Mouse (Mus musculus): ENCODE measurements around the gene Trappc4. TPM values are rescaled to one million over a fixed set of nuclear protein-coding genes. Genes with fewer than 3 reads are reported as not detected.

Gene Trappc4
- total and polyA plus RNA-seq, 3 experiments: 129 to 140 TPM; not detected in 1

- TF ChIP-seq ZNF384 (IDR thresholded peaks at IDR 0.05; ENCODE audit: low read depth, low read length): no peak
Measured at GRCm38 (mm10) chr9:44389273-44389672, 18.1 kb downstream of the Trappc4 start (continued).

DNA sequence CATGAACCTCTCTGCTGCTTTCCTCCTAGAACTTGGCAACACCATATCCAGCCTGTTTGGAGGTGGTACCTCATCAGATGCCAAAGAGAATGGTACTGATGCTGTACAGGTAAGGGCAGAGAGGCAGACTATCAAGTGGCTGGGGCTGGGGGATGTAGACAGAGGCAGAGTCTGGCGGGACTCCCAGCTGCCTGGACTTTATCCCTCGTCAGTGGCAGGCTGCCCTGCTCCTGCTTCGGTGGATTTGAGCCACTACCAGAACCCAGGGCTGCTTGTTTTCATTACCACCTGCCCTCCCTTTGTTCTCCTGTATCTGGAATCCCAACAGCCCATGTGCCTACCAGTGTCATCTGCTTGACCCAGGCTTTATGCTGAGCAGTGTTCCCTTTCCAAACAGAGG is 20.2 kb downstream of the Trappc4 start:
- TF ChIP-seq EP300 (IDR thresholded peaks at IDR 0.05; ENCODE audit: low read depth in 1 of 2, low read length in 2 of 2): no peak
- TF ChIP-seq JUND (IDR thresholded peaks at IDR 0.05; ENCODE audit: low read depth, low read length): no peak
- no peak for TF ChIP-seq ZC3H11A (IDR thresholded peaks at IDR 0.05; ENCODE audit: low read depth, low read length)
- TF ChIP-seq MEF2A (IDR thresholded peaks at IDR 0.05; ENCODE audit: extremely low read depth, insufficient replicate concordance, low read depth, low read length, poor library complexity, severe bottlenecking): no peak
- TF ChIP-seq SIN3A (IDR thresholded peaks at IDR 0.05; ENCODE audit: low read length): no peak
- TF ChIP-seq ELF1 (IDR thresholded peaks at IDR 0.05; ENCODE audit: low read depth, low read length): no peak
- TF ChIP-seq POLR2AphosphoS5 (IDR thresholded peaks at IDR 0.05; ENCODE audit: borderline replicate concordance, low read depth, low read length): no peak
- TF ChIP-seq GABPA (IDR thresholded peaks at IDR 0.05; ENCODE audit: low read depth, low read length): no peak
- TF ChIP-seq ZMIZ1 (IDR thresholded peaks at IDR 0.05; ENCODE audit: low read depth, low read length): no peak
- no peak for TF ChIP-seq MAFK (IDR thresholded peaks at IDR 0.05; ENCODE audit: borderline replicate concordance, low read depth, low read length)
- no peak for TF ChIP-seq TAL1 (IDR thresholded peaks at IDR 0.05; ENCODE audit: low read length)
- no peak for TF ChIP-seq MXI1 (IDR thresholded peaks at IDR 0.05; ENCODE audit: low read depth, low read length)
- no peak for TF ChIP-seq CHD2 (IDR thresholded peaks at IDR 0.05; ENCODE audit: low read length)
- TF ChIP-seq POLR2AphosphoS2 (IDR thresholded peaks at IDR 0.05; ENCODE audit: low read length): no peak
- TF ChIP-seq TCF12 (IDR thresholded peaks at IDR 0.05; ENCODE audit: low read depth, low read length): no peak
- TF ChIP-seq UBTF (IDR thresholded peaks at IDR 0.05; ENCODE audit: borderline replicate concordance, insufficient read depth, low read depth, low read length): no peak
- TF ChIP-seq MYC (IDR thresholded peaks at IDR 0.05; ENCODE audit: low read depth, low read length): no peak
- TF ChIP-seq USF2 (IDR thresholded peaks at IDR 0.05; ENCODE audit: borderline replicate concordance in 1 of 2, insufficient read depth in 1 of 2, low read depth in 1 of 2, low read length in 2 of 2): no peak
- no peak for TF ChIP-seq MAX (IDR thresholded peaks at IDR 0.05; ENCODE audit: low read length)
- H3K4me3 ChIP-seq (ENCODE audit: control insufficient read depth in 1 of 2, insufficient read depth in 1 of 2, low read depth in 2 of 2, low read length in 2 of 2): no peak overlapping the region
- peaks cover 0 to 17% of the 10 kb centered on the region in 2 experiments; a peak in 2 of 4 replicates for H3K36me3 ChIP-seq (ENCODE audit: control insufficient read depth in 1 of 2, insufficient read depth in 2 of 2, low read length in 2 of 2)
- no peaks in the 10 kb centered on the region for H3K9me3 ChIP-seq (replicated peaks; ENCODE audit: insufficient read depth, low read length)
- H3K9ac ChIP-seq (ENCODE audit: control insufficient read depth, low read depth, low read length, poor library complexity, severe bottlenecking): no peak overlapping the region
- no peaks in the 10 kb centered on the region for H3K4me1 ChIP-seq (ENCODE audit: control insufficient read depth in 1 of 2, insufficient read depth in 2 of 2, low read length in 2 of 2)
- H3K27ac ChIP-seq (ENCODE audit: control insufficient read depth, low read depth, low read length): no peak overlapping the region
- DNase-seq (ENCODE audit: low read depth, low spot score): no peak
- H3K27me3 ChIP-seq (ENCODE audit: control insufficient read depth in 1 of 2, insufficient read depth in 2 of 2, low read length in 2 of 2): no peaks in the 10 kb centered on the region
- no peaks in the 10 kb centered on the region for H3K79me2 ChIP-seq (ENCODE audit: control insufficient read depth, insufficient read depth, low read length, poor library complexity)

Data from MEL (cell line).